In the genomic region with DNA sequence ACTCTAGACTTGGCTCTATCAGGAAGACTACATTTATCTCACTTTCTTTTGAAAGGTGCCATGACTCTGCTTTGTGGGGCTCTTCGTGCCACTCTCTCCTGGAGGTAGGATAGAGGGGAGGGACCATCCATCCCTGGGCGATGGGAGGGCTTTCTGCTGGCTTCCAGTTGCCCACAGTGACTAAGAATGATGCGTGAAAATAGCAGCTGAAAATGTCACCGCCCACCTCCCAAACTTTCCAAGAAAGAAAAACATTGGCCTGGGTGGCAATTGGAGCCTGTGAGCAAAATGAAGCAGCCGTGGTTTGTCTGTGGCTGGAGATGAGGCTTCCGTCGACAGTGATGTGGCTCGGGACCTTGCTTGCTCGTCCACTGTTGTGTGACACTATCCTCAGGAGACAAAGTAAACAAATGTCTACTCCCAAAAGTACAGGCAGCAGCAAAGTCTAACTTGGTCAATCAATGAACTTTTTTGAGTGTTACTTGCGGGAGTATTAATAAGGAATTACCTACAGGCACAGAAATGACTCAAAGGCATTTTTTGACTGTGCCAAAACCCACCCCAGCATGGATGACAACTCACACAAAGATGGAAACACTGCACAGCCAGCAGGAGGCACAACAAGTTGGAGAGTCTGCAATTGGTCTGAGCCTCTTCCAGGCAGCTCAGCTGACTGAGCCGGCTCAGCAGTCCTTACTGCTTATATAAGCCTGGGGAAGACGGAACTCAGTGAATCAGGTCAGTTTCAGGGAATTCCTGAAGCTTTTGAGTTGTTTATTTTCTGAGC, we compare ENCODE assay signal across 29 mouse cellular contexts. TPM values are rescaled to one million over a fixed set of nuclear protein-coding genes. Genes with fewer than 3 reads are reported as not detected.
A peak's percentile ranks its signal among the peaks of the same experiment; 100 is the strongest.
DNase-seq lines count a peak whose midpoint lies in the region; ATAC-seq lines count a peak whose summit lies in the region.
"Had no signal": no experiment of that assay in that cellular context is flagged by ENCODE, and none has a peak within 500 bp of the region (broad histone marks: within the 10 kb centered on the region; RNA-seq: fewer than 3 reads in every experiment).

No protein-coding gene starts in this region.

- H3K36me3 ChIP-seq in kidney, embryonic 15.5 days, result no peaks in the 10 kb centered on the region
- H3K36me3 ChIP-seq: G1E; heart, embryonic 12.5 days; hindbrain, embryonic 10.5 days; intestine, embryonic 15.5 days; neural tube, embryonic 13.5 days had no signal

- no peak overlapping the region for H3K4me2 ChIP-seq in kidney, embryonic 15.5 days
- H3K4me2 ChIP-seq: heart, embryonic 12.5 days; intestine, embryonic 15.5 days; neural tube, embryonic 13.5 days had no signal

- no peak overlapping the region for H3K9ac ChIP-seq in kidney, embryonic 15.5 days
- H3K9ac ChIP-seq: forebrain, postnatal 0 days; heart, embryonic 12.5 days; intestine, embryonic 15.5 days; neural tube, embryonic 13.5 days had no signal

- no peak overlapping the region for H3K4me3 ChIP-seq in kidney, embryonic 15.5 days (replicated peaks)
- H3K4me3 ChIP-seq: heart, embryonic 12.5 days; hindbrain, embryonic 10.5 days; intestine, embryonic 15.5 days; myocyte; neural tube, embryonic 13.5 days had no signal

- ATAC-seq in kidney, embryonic 15.5 days (replicated peaks; ENCODE audit: low FRiP score), result no peak
- ATAC-seq: forebrain, postnatal 0 days; hindbrain, embryonic 16.5 days; intestine, embryonic 15.5 days; midbrain, embryonic 16.5 days; Patski had no signal

- no peak overlapping the region for H3K27ac ChIP-seq in kidney, embryonic 15.5 days
- H3K27ac ChIP-seq: hindbrain, embryonic 10.5 days; intestine, embryonic 15.5 days; neural tube, embryonic 13.5 days had no signal

- H3K9me3 ChIP-seq in kidney, embryonic 15.5 days (replicated peaks), result no peaks in the 10 kb centered on the region
- H3K9me3 ChIP-seq: hindbrain, embryonic 10.5 days; intestine, embryonic 15.5 days; neural tube, embryonic 13.5 days had no signal

- DNase-seq in left cerebral cortex, adult 18-20 months (ENCODE audit: low spot score in 2 of 2), result peak; percentile 68 to 71
- DNase-seq in left cerebral cortex, postnatal 4 days, result no peak
- peak; percentile 25 to 31 for DNase-seq in frontal cortex, postnatal 14 days (ENCODE audit: low spot score in 2 of 2)
- peak; percentile 76 for DNase-seq in right cerebral cortex, adult 2 months (ENCODE audit: low spot score in 2 of 2)
- DNase-seq in yolk sac, embryonic 10.5 days (ENCODE audit: low spot score), result peak; percentile 5
- DNase-seq in adrenal gland, postnatal 14 days, result no peak
- DNase-seq: B cell, adult 2 months; cerebellum, adult 11-12 months; cerebellum, postnatal 10 days; forebrain, postnatal 0 days; gastrocnemius, postnatal 10 days; heart, adult 18-20 months; heart, postnatal 10 days; kidney, adult 9 months; kidney, postnatal 36 days; lung, postnatal 4 days; thymus, adult 2 months; thymus, postnatal 4 days had no signal

- no peaks in the 10 kb centered on the region for H3K4me1 ChIP-seq in kidney, embryonic 15.5 days
- H3K4me1 ChIP-seq: heart, embryonic 12.5 days; hindbrain, embryonic 10.5 days; intestine, embryonic 15.5 days; neural tube, embryonic 13.5 days had no signal

- 74% methylated on average over 12 of the region's 12 CpGs for WGBS in kidney, embryonic 15.5 days

- intact Hi-C loops in left cerebral cortex, postnatal 4 days (cut with DNase I), result no loop called here

- no peaks in the 10 kb centered on the region for H3K27me3 ChIP-seq in kidney, embryonic 15.5 days
- H3K27me3 ChIP-seq: heart, embryonic 12.5 days; intestine, embryonic 15.5 days; neural tube, embryonic 13.5 days had no signal

RNA-seq across cellular contexts. Expression of gene Phf21b, which starts 21.4 kb away (rescaled TPM):
- total RNA-seq in left cerebral cortex, adult 18-20 months (2021), result 10 to 100 TPM; 19.1 to 21.3 TPM
- total RNA-seq in left cerebral cortex, postnatal 4 days (2021), result 10 to 100 TPM in 1 of 2 experiments, 1 to 10 TPM in 1; 9.3 to 13.1 TPM
- total RNA-seq in adrenal gland, postnatal 14 days (2021), result 2.3 and 3.6 TPM in 2 replicates
- 0.23 and 0.49 TPM in 2 replicates for polyA plus RNA-seq in kidney, embryonic 15.5 days (2015; fragmentation: Nextera tagmentation; extraction: Ambion mirVana)
- polyA plus RNA-seq: G1E; liver, embryonic 16.5 days had no signal

RNA-seq across cellular contexts. Expression of gene Gm29666, which starts 42.6 kb away (rescaled TPM):
- total RNA-seq in left cerebral cortex, adult 18-20 months (2021), result 1 to 10 TPM; 1.1 TPM
- 1 to 10 TPM; 1.6 to 1.7 TPM for total RNA-seq in left cerebral cortex, postnatal 4 days (2021)
- total RNA-seq in adrenal gland, postnatal 14 days (2021), result 0.30 TPM in 2 replicates
- 0.90 and 1.0 TPM in 2 replicates for polyA plus RNA-seq in kidney, embryonic 15.5 days (2015; fragmentation: Nextera tagmentation; extraction: Ambion mirVana)

RNA-seq across cellular contexts. Expression of gene Nup50, which starts 46.0 kb away (rescaled TPM):
- 10 to 100 TPM; 30.6 to 33.4 TPM for total RNA-seq in left cerebral cortex, adult 18-20 months (2021)
- total RNA-seq in left cerebral cortex, postnatal 4 days (2021), result 10 to 100 TPM; 30.5 to 33.9 TPM
- total RNA-seq in adrenal gland, postnatal 14 days (2021), result 30.9 and 33.1 TPM in 2 replicates
- polyA plus RNA-seq in kidney, embryonic 15.5 days (2015; fragmentation: Nextera tagmentation; extraction: Ambion mirVana), result 41.1 and 42.9 TPM in 2 replicates

Comparison
In these comparisons a context has a peak if more than half of its experiments do, and no peak if none do; other contexts are left out.
1. DNase-seq: peak in left cerebral cortex, adult 18-20 months (2 of 2), frontal cortex, postnatal 14 days (2 of 2), right cerebral cortex, adult 2 months (2 of 2) and yolk sac, embryonic 10.5 days (single experiment); none in left cerebral cortex, postnatal 4 days (single experiment) and adrenal gland, postnatal 14 days (single experiment).